Mouse (Mus musculus) mature B cell (primary cell): ENCODE data around the gene Cd4.

Experiments used
- in situ Hi-C: fragments of 300-500 bp; cut with MboI; formaldehyde crosslinking; loops from 2 replicates; pipeline ENCODE4 v1.14.3; 2019

Gene Cd4

DNA sequence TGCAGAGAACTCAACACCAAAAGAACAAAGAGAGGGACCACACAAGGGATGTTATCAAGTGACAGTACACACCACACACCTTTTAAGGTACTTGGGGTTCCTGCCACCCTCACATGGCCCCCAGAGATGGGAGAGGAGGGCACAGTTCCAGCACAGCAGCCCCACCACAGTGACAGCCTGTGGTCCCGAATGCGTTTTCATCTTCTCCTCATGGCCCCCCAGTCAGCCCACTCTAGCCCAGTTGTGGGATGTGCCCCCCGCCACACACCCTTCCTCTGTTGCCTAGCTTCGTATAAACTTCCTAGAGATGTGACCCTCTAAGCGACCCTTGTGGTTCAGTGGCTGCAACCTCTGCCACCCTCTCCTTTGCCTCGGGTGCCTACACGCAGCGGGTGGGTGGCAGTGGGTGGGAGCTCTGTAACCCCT lies 2.1 kb downstream of the Cd4 start:
- in situ Hi-C loops: no loop called here

DNA sequence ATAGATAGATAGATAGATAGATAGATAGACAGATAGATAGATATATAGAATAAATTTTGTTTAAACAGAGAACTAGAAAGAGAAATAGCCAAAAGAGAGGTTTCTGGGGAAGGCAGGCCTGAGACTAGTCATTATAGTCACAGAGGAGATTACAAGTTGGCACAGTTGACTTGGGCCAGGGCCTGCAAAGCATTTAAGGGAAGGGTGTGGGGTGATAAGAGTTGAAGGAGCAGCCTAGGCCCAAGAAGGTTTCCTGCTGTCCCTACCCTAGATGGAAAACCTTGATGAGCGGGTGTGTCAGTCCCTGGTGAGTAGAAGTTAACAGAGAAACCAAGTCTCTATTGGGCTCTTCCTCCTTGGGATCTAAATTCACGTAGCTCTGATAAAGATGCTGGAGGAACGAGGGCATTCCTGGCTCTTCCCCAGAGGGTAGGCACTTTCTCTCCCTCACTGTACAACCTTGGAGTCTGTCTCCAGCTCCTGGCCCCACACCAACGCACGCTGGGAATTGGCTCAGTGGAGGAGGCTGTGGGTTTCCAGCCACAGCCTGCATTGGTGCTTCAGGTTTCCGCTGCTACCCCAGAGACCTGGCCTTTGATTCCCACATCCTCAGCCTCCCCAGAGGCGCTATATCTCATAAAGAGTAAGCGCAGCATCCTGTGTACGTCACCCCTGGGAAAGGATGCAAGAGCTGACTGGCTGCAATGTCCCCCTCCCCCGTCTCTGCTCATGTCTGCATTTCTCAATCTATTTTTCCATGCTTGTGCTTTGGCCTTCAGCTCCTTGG lies 3.1 kb downstream of the Cd4 start:
- in situ Hi-C loops: no loop called here

- in situ Hi-C loops: no loop called here
These were observed 4.7 kb downstream of the Cd4 start for GRCm38 (mm10) chr6:124883351-124883750.

DNA sequence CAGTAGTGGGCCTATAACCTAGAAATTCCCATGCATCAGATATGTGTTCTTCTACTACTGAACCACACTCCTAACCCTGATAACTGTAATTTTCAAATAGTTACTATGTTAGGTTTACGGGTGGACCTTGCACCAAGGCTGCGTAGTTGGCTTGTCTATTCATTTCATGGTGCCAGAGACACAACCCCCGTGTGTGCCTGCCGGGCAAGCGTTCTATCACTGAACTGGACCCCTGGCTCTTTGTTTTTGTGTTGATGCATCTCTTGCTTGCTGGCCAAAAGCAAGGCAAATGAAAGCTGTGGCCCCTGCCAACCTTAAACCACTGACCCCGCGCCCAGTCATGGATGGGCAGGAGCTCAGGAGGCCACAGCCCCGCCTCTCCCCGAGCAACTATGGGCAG lies 6.2 kb downstream of the Cd4 start:
- in situ Hi-C loops: no loop called here

- in situ Hi-C loops: no loop called here
These were observed 8.6 kb downstream of the Cd4 start for GRCm38 (mm10) chr6:124879390-124879789.

GRCm38 (mm10) chr6:124874348-124874747 lies 13.7 kb downstream of the Cd4 start:
- in situ Hi-C loops: no loop called here

DNA sequence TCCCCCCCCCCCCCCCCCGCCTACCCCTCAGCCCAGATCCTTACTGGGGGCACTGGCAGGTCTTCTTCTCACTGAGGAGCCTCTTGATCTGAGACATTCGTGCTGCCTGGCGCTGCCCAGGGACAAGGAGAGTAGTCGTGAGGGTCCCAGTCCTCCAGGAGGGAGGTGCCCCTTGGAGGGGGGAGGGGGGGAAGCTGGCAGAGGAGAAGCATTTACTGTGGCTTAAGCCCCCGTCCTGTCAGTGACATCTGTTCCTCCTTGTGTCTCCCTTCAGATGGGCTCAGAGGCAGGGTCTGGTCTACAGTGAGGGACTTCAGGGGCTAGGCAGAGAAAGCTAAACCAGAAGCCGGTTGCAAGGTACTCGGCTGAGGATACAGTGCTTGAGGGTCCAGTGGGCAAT lies 21.5 kb downstream of the Cd4 start:
- in situ Hi-C loops: no loop called here

DNA sequence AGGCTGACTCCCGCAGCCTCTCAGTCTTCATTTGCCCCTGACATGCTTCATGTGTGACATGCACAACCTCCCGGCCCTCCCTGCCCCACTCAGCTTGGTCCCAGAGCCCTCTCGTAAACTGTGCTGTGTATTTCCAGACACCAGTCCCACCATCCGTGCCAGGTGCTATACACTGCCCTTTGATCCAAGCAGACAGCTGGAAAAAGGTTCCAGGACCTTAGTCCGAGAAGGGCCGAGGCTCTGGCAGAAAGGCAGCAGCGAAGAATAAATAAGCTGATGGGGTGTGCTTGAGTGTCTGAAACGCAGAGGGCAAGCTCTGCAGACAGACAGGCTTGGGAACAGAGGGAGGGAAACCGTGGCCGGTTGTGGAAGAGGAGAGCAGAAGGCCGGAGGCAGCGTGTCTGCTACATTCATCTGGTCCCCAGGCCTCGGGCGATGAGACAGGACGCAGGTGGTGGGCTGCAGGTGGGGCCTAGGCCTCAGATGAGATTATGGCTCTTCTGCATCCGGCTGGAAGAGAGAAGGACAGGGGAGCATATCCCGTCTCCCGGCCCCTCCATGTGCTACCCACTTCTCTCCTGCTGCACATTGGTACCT lies 22.2 kb downstream of the Cd4 start:
- in situ Hi-C loops: no loop called here

DNA sequence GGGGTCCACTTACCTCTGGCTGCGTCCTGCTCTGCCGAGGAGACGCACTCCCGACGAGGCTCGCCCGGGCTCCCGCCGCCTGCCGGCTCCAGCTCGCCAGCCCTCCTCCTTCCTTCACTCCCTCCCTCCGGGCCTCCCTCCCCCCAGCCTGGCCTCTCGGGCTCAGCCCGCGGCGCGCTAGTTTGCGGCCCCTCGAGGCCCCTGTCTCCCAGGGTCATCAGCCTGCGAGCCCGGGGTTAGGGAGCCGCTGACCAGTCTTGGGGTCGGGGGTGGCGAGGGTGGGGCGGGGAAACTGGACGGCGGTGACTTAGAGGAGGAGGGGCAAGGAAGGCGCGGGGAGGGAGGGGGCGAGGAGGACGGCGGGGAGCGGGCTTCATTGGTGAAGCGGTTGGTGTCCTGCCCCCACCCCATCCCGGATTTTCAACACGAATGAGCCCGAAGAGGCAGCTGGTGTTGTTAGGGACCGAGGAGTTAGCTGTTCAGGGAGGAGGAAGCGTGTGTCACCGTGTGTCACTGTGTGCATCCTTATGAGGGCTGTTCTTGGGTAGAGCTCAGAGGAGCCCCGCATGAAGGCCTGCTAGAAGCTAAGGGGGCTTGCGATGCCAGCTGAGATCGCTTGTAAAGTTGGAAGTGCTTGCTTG lies 24.2 kb downstream of the Cd4 start, which contains the start of gene Gpr162:
Gpr162 (minus strand) TSS at position 326 of the 641 bp plus-strand sequence.
- in situ Hi-C loops: no loop called here

GRCm38 (mm10) chr6:124863125-124863657 lies 24.8 kb downstream of the Cd4 start:
- in situ Hi-C loops: no loop called here

DNA sequence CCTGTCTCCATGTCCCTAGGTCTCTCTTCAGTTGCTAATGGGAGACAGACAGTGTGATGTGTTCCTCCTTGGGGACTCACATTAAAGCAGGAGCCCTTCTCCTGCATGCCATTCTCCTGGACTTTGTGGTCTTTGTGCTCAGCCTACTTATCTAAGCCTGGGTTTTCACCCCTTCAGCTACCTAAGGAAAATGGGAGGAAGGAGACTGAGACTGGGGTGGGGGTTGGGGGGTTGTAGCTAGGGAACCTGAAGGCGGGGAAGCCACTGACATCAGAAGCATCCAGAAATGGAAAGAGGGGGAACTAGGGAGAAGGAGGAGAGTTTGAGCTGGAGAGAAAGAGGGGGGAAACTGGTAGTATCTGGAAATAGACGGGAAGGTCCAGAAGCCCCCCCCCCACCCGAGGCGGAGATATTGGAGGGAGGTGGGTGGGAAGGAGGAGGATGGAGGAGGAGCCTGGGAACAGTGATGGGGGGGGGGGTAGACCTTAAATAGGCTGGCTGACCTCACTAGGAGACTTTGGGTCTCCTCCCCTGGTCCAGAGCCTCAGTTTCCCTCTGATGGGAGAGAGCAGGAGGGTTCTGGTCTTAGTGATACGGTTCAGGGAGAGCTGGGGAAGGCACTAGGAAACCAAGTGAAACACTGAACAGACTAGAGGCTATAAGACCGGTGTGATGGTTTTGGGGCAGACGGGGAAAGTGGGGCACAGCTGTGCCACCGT lies 25.5 kb downstream of the Cd4 start:
- in situ Hi-C loops: no loop called here

- in situ Hi-C loops: no loop called here
These were observed 26.2 kb downstream of the Cd4 start for GRCm38 (mm10) chr6:124861802-124862201.

DNA sequence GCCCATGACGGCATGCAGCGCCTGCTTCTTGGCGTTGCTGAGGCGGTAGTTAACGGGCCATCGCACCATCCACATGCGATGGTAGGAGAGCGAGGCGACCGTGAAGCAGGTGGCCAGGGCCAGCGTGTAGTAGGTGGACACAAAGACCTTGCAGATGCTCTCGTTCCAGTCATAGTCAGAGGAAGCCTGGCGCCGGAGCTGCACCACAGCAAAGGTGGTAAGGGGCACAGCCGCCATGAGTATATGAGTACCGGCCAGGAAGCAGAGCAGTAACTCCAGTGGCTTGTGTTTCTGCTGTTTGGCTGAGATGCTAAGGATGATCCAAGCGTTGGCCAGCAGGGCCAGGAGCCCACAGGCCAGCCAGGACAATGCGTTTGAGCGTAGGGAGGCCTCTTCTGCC lies 26.8 kb downstream of the Cd4 start:
- in situ Hi-C loops: no loop called here

GRCm38 (mm10) chr6:124860511-124860910 lies 27.5 kb downstream of the Cd4 start:
- in situ Hi-C loops: no loop called here

- in situ Hi-C loops: no loop called here
These were observed 28.3 kb downstream of the Cd4 start for GRCm38 (mm10) chr6:124859725-124860124.

GRCm38 (mm10) chr6:124858561-124859318 lies 29.3 kb downstream of the Cd4 start:
- in situ Hi-C loops: no loop called here

- in situ Hi-C loops: no loop called here
These were observed 30.0 kb downstream of the Cd4 start for GRCm38 (mm10) chr6:124857840-124858530.

DNA sequence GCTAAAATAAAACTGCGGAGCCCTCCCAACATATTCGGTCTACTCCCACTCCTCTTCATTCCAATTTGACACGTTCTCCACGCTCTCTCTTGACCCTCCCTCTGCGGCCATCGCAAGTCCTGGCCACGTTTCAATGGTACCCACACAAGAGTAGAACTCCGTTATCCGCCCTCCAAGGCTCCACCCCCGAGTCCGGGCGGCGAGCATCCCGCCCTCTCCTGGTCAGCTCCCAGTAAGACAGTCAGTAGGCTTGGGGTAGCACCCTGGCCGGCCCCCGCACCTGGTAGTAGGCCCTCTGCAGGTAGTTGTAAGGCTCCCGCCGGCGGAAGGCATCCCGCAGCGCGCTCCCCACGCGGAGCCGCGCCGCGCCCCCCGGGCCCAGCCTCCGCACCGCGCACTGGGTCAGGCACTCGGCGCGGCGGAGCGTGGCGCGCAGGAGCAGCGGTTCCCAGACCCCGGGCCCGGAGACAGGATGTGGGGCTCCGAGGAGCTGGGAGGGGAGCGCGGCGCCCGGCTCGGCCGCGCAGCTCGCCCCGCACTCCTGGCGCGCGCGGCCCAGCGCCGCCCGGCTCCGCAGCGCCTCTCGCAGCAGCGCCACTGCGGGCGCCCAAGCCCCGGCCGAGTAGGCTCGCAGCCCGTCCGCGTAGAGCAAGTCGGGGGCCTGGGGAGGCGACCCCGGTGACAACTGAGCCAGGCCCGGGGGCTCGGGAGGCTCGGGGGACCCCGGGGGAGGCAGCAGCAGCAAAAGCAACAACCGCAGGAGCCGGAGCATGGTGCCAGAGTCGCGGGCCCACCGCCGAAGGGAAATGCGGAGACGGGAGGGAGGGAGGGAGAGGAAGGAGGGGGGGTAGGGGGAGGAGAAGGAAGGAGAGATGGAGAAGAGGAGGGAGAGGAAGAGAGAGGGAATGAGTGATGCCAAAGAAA lies 30.8 kb downstream of the Cd4 start, which contains the start of gene P3h3:
P3h3 (minus strand) TSS at position 837 of the 924 bp plus-strand sequence.
- in situ Hi-C loops: no loop called here

GRCm38 (mm10) chr6:124856321-124856720 lies 31.7 kb downstream of the Cd4 start:
- in situ Hi-C loops: no loop called here

DNA sequence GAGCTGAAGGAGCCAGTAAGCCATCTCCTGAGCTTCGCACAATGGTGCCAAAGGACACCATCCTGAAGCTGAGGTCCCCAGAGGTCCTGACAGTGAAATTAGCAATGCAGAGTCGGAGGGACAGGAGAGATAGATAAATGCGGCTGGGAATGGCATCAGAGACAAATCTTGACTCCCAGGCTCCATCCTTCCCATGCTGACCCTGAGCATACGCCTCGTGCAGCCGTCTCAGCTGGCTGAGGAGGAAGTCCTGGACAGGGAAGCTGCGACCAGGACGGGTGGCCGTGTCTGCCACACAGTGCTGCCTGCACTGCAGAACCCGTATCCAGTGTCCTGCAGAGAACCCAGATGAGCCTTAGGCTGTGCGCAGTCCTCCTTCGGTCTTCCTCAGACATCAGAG lies 33.4 kb downstream of the Cd4 start:
- in situ Hi-C loops: no loop called here
